Mouse (Mus musculus) spleen, adult 2 months (tissue): ENCODE data around the gene Cmip.

ENCODE experiments used
- CTCF ChIP-seq: fragments of 200-500 bp; IDR thresholded peaks from 2 replicates; pipeline ENCODE4 v1.5.1; 2011; ENCODE audit warnings: mild to moderate bottlenecking, inconsistent platforms; ENCODE audit not compliant: insufficient read depth, insufficient read length, insufficient replicate concordance; ENCODE audit errors: extremely low read depth
- POLR2A ChIP-seq: fragments of 200-500 bp; IDR thresholded peaks from 2 replicates; pipeline ENCODE4 v1.6.1; 2011; ENCODE audit warnings: low read depth, low read length, inconsistent platforms

- TF ChIP-seq POLR2A (no peak), CTCF (no peak)
These were observed 109.6 kb downstream of the Cmip start for GRCm38 (mm10) chr8:117366475-117366874.
